Mouse (Mus musculus): Measurements from ENCODE around the gene Gm4871.

Gene Gm4871

GRCm38 (mm10) chr5:144998491-144998890, 34.1 kb downstream of the Gm4871 start:
- intact Hi-C loops (cut with DNase I), result no loop called here

GRCm38 (mm10) chr5:144990481-144990880, 42.1 kb downstream of the Gm4871 start:
- intact Hi-C loops (cut with DNase I), result no loop called here

- intact Hi-C loops (cut with DNase I), result no loop called here
Measured at GRCm38 (mm10) chr5:144990051-144990450, 42.5 kb downstream of the Gm4871 start.

- intact Hi-C loops (cut with DNase I), result loop anchor here (5.0 to 10.0 kb wide), 2 partner anchors 117 to 204 kb away; no protein-coding TSS in a partner anchor
Measured at GRCm38 (mm10) chr5:144989061-144989405, 43.5 kb downstream of the Gm4871 start.

GRCm38 (mm10) chr5:144988340-144989060, 44.1 kb downstream of the Gm4871 start:
- intact Hi-C loops (cut with DNase I), result loop anchor here (5.0 to 10.0 kb wide), 2 partner anchors 116 to 204 kb away; no protein-coding TSS in a partner anchor

GRCm38 (mm10) chr5:144987561-144987960, 45.0 kb downstream of the Gm4871 start:
- intact Hi-C loops (cut with DNase I), result loop anchor here (5.0 to 10.0 kb wide), 2 partner anchors 115 to 203 kb away; no protein-coding TSS in a partner anchor

GRCm38 (mm10) chr5:144984839-144985238, 47.7 kb downstream of the Gm4871 start:
- intact Hi-C loops (cut with DNase I), result loop anchor here (5.0 to 10.0 kb wide), 2 partner anchors 113 to 200 kb away; no protein-coding TSS in a partner anchor

GRCm38 (mm10) chr5:144983227-144983626, 49.3 kb downstream of the Gm4871 start:
- intact Hi-C loops (cut with DNase I), result loop anchor here (10.0 kb wide), 1 partner anchor 198 kb away; no protein-coding TSS in a partner anchor

Data from adrenal gland (tissue).